Mouse (Mus musculus) thymus, adult 2 months (tissue): ENCODE data around the gene Rab3a.

Experiments used
- CTCF ChIP-seq: fragments of 200-500 bp; IDR thresholded peaks from 2 replicates; pipeline ENCODE4 v1.5.1; 2012; ENCODE audit warnings: mild to moderate bottlenecking, control low read depth, low read length, moderate library complexity, borderline replicate concordance; ENCODE audit not compliant: control insufficient read depth, poor library complexity, insufficient read depth; ENCODE audit errors: extremely low read depth
- POLR2A ChIP-seq: fragments of 200-500 bp; IDR thresholded peaks from 2 replicates; pipeline ENCODE4 v1.6.1; 2012; ENCODE audit warnings: mild to moderate bottlenecking, low read length, control low read depth, moderate library complexity; ENCODE audit not compliant: control insufficient read depth, poor library complexity, insufficient read depth; ENCODE audit errors: extremely low read depth

DNA sequence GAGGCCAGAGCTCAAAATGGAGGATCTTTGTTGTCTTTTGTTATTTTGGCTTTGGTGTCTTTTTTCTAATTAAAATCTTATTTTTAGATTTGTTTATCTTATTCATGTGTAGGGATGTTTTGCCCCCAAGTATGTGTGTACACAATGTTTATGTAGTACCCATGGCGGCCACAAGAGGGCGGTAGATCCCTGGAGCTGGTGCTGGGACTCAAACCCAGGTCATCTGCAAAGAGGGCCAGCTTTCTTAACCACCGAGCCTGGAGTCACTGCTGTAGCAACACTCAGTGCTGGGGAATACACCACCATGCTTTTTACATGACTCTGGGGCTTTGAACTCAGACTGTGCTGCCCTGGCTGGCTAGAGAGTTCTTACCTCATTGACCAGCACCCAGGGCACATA is 8.9 kb downstream of the Rab3a start:
- TF ChIP-seq POLR2A (no peak), CTCF (peak; percentile 81; the same call in 1 of the 2 replicates)
